Mouse (Mus musculus) neural tube, embryonic 15.5 days (tissue): Measurements from ENCODE around the gene Rpl36-ps4. TPM values are rescaled to one million over a fixed set of nuclear protein-coding genes. Genes with fewer than 3 reads are reported as not detected.
A peak's percentile ranks its signal among the peaks of the same experiment; 100 is the strongest.

Source experiments
- ATAC-seq: fragments of 200-750 bp; cut with Nextera tagmentation; 2 replicates; pipeline ENCODE4 v1.8.0; 2017; ENCODE audit warnings: mild to moderate bottlenecking, moderate TSS enrichment, moderate library complexity; ENCODE audit not compliant: low FRiP score
- H3K27ac ChIP-seq: fragments of 300-500 bp; sonication (generic); replicated peaks from 2 replicates; pipeline ENCODE4 v1.5.1; 2015; ENCODE audit warnings: mild to moderate bottlenecking, inconsistent platforms
- H3K27me3 ChIP-seq: fragments of 300-500 bp; sonication (generic); replicated peaks from 2 replicates; pipeline ENCODE4 v1.6.1; 2015; ENCODE audit warnings: inconsistent platforms
- H3K36me3 ChIP-seq: fragments of 300-500 bp; sonication (generic); 2 replicates; pipeline ENCODE4 v1.6.1; 2015; ENCODE audit warnings: inconsistent platforms
- H3K4me1 ChIP-seq: fragments of 300-500 bp; sonication (generic); 2 replicates; pipeline ENCODE4 v1.6.1; 2015; ENCODE audit warnings: inconsistent platforms
- H3K4me2 ChIP-seq: fragments of 300-500 bp; sonication (generic); 2 replicates; pipeline ENCODE4 v1.6.1; 2015; ENCODE audit warnings: inconsistent platforms, mild to moderate bottlenecking, moderate library complexity
- H3K4me3 ChIP-seq: fragments of 300-500 bp; sonication (generic); replicated peaks from 2 replicates; pipeline ENCODE4 v1.5.1; 2015; ENCODE audit warnings: mild to moderate bottlenecking, inconsistent platforms
- H3K9ac ChIP-seq: fragments of 300-500 bp; sonication (generic); replicated peaks from 2 replicates; pipeline ENCODE4 v1.6.1; 2015; ENCODE audit warnings: mild to moderate bottlenecking, inconsistent platforms
- H3K9me3 ChIP-seq: fragments of 300-500 bp; sonication (generic); replicated peaks from 2 replicates; pipeline ENCODE4 v1.6.1; 2016; ENCODE audit warnings: inconsistent platforms
- WGBS: fragments of 180-500 bp; shearing (Covaris S2); methylation state at CpG from one replicate; pipeline ENCODE4 v1.1.7; 2015; ENCODE audit warnings: mixed read lengths; 5-methylcytosine and 5-hydroxymethylcytosine counted together
- polyA plus RNA-seq: library from polyadenylated mRNA; unstranded; fragments of >200 nt; fragmentation: Nextera tagmentation; extraction: Ambion mirVana; gene quantifications from 2 replicates; pipeline ENCODE4 v1.2.1, GENCODE M21; 2015

Rpl36-ps4 gene
- polyA plus RNA-seq, 1 experiment from 2014 or later = not detected

DNA sequence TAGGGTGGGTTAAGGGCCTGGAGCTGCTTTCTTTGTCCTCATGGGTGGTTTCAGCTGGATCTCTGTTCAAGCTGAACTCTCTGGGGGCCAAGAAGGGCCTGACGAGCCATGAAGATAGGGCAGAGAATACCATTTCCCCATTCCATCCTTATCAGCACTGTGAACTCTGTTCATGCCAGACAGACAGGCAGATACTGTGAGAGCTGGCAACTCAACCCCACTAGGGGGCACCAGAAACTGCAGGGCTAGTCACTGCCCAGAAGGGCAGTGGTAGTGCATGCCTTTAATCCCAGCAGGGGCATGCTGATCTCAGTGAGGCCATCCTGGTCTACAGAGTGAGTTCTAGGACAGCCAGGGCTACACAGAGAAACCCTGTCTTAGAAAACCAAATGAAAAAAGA lies 38.2 kb upstream of the Rpl36-ps4 start:
- Histone ChIP-seq H3K4me2 (no peak overlapping the region), H3K27ac (no peak overlapping the region), H3K27me3 (no peaks in the 10 kb centered on the region), H3K9ac (no peak overlapping the region), H3K9me3 (no peaks in the 10 kb centered on the region), H3K4me3 (no peak overlapping the region), H3K4me1 (peaks cover 9% of the 10 kb centered on the region), H3K36me3 (no peaks in the 10 kb centered on the region)
- 62% methylated on average over 1 of the region's 1 CpGs for WGBS
- no peak for ATAC-seq

GRCm38 (mm10) chr17:87897175-87897574 lies 23.6 kb upstream of the Rpl36-ps4 start:
- 58% methylated on average over 6 of the region's 6 CpGs for WGBS
- peaks cover 12% of the 10 kb centered on the region for H3K4me1 ChIP-seq
- no peak for ATAC-seq

GRCm38 (mm10) chr17:87900677-87901076 lies 20.1 kb upstream of the Rpl36-ps4 start:
- Histone ChIP-seq H3K4me1 (peaks cover 20% of the 10 kb centered on the region), H3K27me3 (no peaks in the 10 kb centered on the region), H3K4me2 (no peak overlapping the region), H3K4me3 (no peak overlapping the region), H3K27ac (0 out of 2 replicates have a peak overlapping the region, but pooled peaks have one; percentile 1), H3K9me3 (no peaks in the 10 kb centered on the region), H3K36me3 (no peaks in the 10 kb centered on the region), H3K9ac (no peak overlapping the region)
- ATAC-seq = peak; percentile 55; the same call in 1 of the 2 replicates
- 56% methylated on average over 4 of the region's 4 CpGs for WGBS

More at GRCm38 (mm10) chr17:87897175-87897574, 23.6 kb upstream of the Rpl36-ps4 start:
- Histone ChIP-seq H3K27ac (no peak overlapping the region), H3K27me3 (no peaks in the 10 kb centered on the region), H3K4me2 (no peak overlapping the region), H3K4me3 (no peak overlapping the region), H3K36me3 (no peaks in the 10 kb centered on the region), H3K9ac (no peak overlapping the region), H3K9me3 (no peaks in the 10 kb centered on the region)

GRCm38 (mm10) chr17:87901163-87901562 lies 19.6 kb upstream of the Rpl36-ps4 start:
- no peaks in the 10 kb centered on the region for H3K27me3 ChIP-seq
- ATAC-seq = peak; percentile 38; the same call in 1 of the 2 replicates
- no peak overlapping the region for H3K4me3 ChIP-seq
- H3K9me3 ChIP-seq = no peaks in the 10 kb centered on the region
- H3K4me1 ChIP-seq = peaks cover 20% of the 10 kb centered on the region
- no peaks in the 10 kb centered on the region for H3K36me3 ChIP-seq
- no peak overlapping the region for H3K4me2 ChIP-seq
- WGBS = 16% methylated on average over 7 of the region's 7 CpGs
- no peak overlapping the region for H3K27ac ChIP-seq
- no peak overlapping the region for H3K9ac ChIP-seq

DNA sequence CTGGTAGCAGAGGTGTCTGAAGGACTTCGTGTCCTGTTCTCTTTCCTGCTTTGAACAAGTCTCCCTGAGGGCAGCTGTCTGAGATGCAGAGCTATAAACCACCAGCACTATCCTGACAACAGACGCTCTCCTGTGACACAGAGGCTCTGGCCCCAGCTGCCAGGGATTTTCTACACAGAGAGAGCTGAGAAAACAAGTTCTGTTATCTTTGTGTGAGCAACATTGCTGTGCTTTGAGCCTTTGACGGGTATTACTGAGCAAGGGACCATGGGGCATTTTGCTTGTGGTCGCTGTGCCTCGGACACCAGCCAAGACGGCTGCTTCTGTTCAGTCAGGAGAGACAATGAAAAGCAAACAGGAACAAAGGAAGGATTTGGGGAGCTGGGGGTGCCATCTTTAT lies 17.6 kb upstream of the Rpl36-ps4 start:
- no peaks in the 10 kb centered on the region for H3K36me3 ChIP-seq
- no peaks in the 10 kb centered on the region for H3K27me3 ChIP-seq
- H3K4me1 ChIP-seq = peaks cover 13% of the 10 kb centered on the region; the same call in 1 of the 2 replicates
- WGBS = 12% methylated on average over 6 of the region's 6 CpGs
- H3K4me2 ChIP-seq = no peak overlapping the region
- H3K27ac ChIP-seq = peak overlapping the region; percentile 28
- no peak for ATAC-seq
- H3K4me3 ChIP-seq = no peak overlapping the region
- H3K9me3 ChIP-seq = no peaks in the 10 kb centered on the region
- H3K9ac ChIP-seq = no peak overlapping the region

DNA sequence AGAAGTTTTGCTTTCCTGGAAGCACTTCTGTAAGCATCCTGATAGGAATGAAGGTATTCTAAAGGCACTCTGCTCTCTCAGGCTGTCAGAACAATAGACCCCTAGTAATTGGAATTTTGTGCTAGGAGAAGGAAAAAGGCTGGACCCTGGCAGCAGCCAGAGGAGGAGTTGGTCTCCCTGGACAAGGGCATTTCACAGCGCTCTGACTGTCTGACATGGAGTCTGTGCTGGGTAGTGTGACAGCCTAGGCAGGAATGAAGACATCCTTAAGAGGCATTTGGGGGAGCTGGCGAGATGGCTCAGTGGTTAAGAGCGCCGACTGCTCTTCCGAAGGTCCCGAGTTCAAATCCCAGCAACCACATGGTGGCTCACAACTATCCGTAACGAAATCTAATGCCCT lies 17.1 kb upstream of the Rpl36-ps4 start:
- WGBS = 90% methylated on average over 8 of the region's 8 CpGs
- Histone ChIP-seq H3K27ac (peak overlapping the region; percentile 28; the same call in 1 of the 2 replicates), H3K4me3 (no peak overlapping the region), H3K9ac (no peak overlapping the region), H3K4me1 (peaks cover 13% of the 10 kb centered on the region; the same call in 1 of the 2 replicates), H3K4me2 (no peak overlapping the region), H3K27me3 (no peaks in the 10 kb centered on the region), H3K36me3 (no peaks in the 10 kb centered on the region), H3K9me3 (no peaks in the 10 kb centered on the region)
- ATAC-seq = no peak

GRCm38 (mm10) chr17:87915386-87915785 lies 5.4 kb upstream of the Rpl36-ps4 start:
- Histone ChIP-seq H3K36me3 (no peaks in the 10 kb centered on the region), H3K9me3 (0 out of 2 replicates have a peak, but pooled peaks cover 3% of the 10 kb centered on the region), H3K4me2 (no peak overlapping the region), H3K4me3 (no peak overlapping the region), H3K27me3 (no peaks in the 10 kb centered on the region), H3K9ac (no peak overlapping the region), H3K4me1 (no peaks in the 10 kb centered on the region), H3K27ac (no peak overlapping the region)
- 79% methylated on average over 3 of the region's 3 CpGs for WGBS
- no peak for ATAC-seq

DNA sequence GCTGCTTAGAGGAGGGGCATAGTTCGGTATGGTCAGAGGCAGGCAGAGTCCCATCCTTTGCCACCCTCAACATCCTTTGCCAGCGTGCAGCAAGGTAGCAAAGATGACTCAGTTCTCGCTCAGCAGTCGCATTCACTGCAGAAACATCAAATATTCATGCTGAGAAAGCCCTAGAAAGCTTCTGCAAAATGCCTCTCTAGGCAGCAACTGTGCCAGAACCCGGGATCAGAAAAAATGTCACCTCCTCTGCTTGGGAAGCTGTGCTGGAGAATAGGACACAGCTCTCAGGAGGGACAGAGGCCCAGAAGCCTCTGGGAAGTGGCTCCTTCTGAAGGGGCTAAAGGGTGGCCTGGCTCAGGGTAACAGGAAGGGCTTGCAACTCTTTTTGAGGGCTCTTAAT lies 2.7 kb upstream of the Rpl36-ps4 start:
- Histone ChIP-seq H3K36me3 (no peaks in the 10 kb centered on the region), H3K27me3 (no peaks in the 10 kb centered on the region), H3K9ac (no peak overlapping the region), H3K4me3 (no peak overlapping the region), H3K4me2 (no peak overlapping the region), H3K27ac (no peak overlapping the region), H3K4me1 (no peaks in the 10 kb centered on the region), H3K9me3 (no peaks in the 10 kb centered on the region)
- WGBS = 79% methylated on average over 5 of the region's 5 CpGs
- no peak for ATAC-seq

GRCm38 (mm10) chr17:87934326-87934725 lies 13.5 kb downstream of the Rpl36-ps4 start:
- ATAC-seq = no peak
- Histone ChIP-seq H3K4me3 (no peak overlapping the region), H3K27ac (no peak overlapping the region), H3K4me1 (0 out of 2 replicates have a peak, but pooled peaks cover 3% of the 10 kb centered on the region), H3K9me3 (no peaks in the 10 kb centered on the region), H3K4me2 (no peak overlapping the region), H3K9ac (no peak overlapping the region), H3K27me3 (no peaks in the 10 kb centered on the region), H3K36me3 (no peaks in the 10 kb centered on the region)
- 88% methylated on average over 10 of the region's 10 CpGs for WGBS

GRCm38 (mm10) chr17:87934736-87935135 lies 14.0 kb downstream of the Rpl36-ps4 start:
- Histone ChIP-seq H3K27ac (no peak overlapping the region), H3K4me3 (no peak overlapping the region), H3K9ac (no peak overlapping the region), H3K4me2 (no peak overlapping the region), H3K27me3 (no peaks in the 10 kb centered on the region), H3K36me3 (no peaks in the 10 kb centered on the region), H3K9me3 (no peaks in the 10 kb centered on the region), H3K4me1 (0 out of 2 replicates have a peak, but pooled peaks cover 3% of the 10 kb centered on the region)
- WGBS = 91% methylated on average over 8 of the region's 8 CpGs
- ATAC-seq = no peak

DNA sequence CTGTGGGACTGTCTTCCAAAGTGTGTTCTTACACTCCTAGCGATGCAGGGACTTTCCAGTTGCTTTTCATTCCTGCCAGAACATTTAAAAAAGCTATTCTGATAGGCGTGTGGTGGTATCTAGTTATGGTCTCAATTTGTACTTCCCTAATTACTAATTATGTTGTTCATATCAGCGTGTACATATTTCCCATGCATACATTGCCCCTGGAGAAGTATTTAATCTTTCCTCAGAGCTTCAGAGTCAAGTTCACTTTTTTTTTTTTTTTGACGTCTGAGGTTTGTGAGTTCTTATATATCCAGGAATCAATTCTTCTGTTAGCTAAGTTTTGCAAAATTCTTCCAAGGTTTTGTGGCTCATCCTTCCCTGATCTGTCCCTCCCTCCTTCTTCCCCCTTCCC lies 15.4 kb downstream of the Rpl36-ps4 start:
- Histone ChIP-seq H3K4me1 (0 out of 2 replicates have a peak, but pooled peaks cover 3% of the 10 kb centered on the region), H3K9me3 (no peaks in the 10 kb centered on the region), H3K4me2 (no peak overlapping the region), H3K36me3 (no peaks in the 10 kb centered on the region), H3K9ac (no peak overlapping the region), H3K4me3 (no peak overlapping the region), H3K27me3 (no peaks in the 10 kb centered on the region), H3K27ac (no peak overlapping the region)
- ATAC-seq = no peak
- 86% methylated on average over 4 of the region's 4 CpGs for WGBS

DNA sequence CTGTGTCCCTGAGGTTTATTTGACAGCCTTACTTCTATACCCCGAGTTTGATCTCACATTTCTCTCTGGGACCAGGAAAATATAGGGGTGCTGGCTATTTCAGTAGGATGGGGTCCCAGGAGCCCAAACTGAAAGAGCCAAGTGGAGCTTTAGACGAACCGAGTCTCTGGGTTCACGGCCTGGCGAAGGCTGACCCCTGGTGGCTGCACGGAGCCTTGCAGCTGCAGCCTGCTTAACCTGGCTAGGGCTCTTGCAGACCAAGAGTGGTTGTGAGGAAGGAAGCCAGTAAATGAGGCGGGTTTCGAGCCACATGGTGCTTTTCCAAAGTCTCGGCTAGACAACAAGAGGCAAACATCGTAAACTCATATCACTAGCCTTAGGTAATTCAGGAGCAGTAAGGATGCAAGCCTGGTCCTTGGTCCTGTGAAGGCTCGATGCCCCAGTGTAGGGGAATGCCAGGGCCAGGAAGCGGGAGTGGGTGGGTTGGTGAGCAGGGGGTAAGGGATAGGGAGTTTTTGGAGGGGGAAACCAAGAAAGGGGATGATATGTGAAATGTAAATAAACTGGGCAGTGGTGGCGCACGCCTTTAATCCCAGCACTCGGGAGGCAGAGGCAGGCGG lies 28.3 kb downstream of the Rpl36-ps4 start:
- no peak overlapping the region for H3K27ac ChIP-seq
- WGBS = 43% methylated on average over 16 of the region's 16 CpGs
- no peaks in the 10 kb centered on the region for H3K27me3 ChIP-seq
- no peaks in the 10 kb centered on the region for H3K9me3 ChIP-seq
- no peak overlapping the region for H3K4me2 ChIP-seq
- H3K9ac ChIP-seq = no peak overlapping the region
- H3K4me3 ChIP-seq = no peak overlapping the region
- H3K36me3 ChIP-seq = no peaks in the 10 kb centered on the region
- H3K4me1 ChIP-seq = no peaks in the 10 kb centered on the region
- ATAC-seq = no peak
